Mouse (Mus musculus): Measurements from ENCODE around the gene Tsfm. TPM values are rescaled to one million over a fixed set of nuclear protein-coding genes. Genes with fewer than 3 reads are reported as not detected.
"Not testable (repeated sequence)": the region's sequence is repeated elsewhere in the genome, so short reads cannot be mapped to it uniquely, and the experiment has no call there.

Tsfm gene
- total and polyA plus RNA-seq, 2 experiments from 2014 or later: 49.0 to 62.7 TPM

GRCm38 (mm10) chr10:127076082-127076481 lies 45.4 kb upstream of the Tsfm start:
- WGBS: 32% methylated on average over 4 of the region's 4 CpGs
- H3K9ac ChIP-seq (replicated peaks; ENCODE audit: low read length): no peak overlapping the region
- H3K4me2 ChIP-seq (ENCODE audit: low read depth, low read length): no peak overlapping the region
- no peaks in the 10 kb centered on the region for H3K36me3 ChIP-seq (ENCODE audit: insufficient read depth, low read length)
- H3K4me1 ChIP-seq (ENCODE audit: insufficient read depth, low read length): peaks cover 14% of the 10 kb centered on the region
- no peak overlapping the region for H3K4me3 ChIP-seq (ENCODE audit: low read length)
- no peak overlapping the region for H3K27ac ChIP-seq
- H3K9me3 ChIP-seq (ENCODE audit: low read length): no peaks in the 10 kb centered on the region
- no peaks in the 10 kb centered on the region for H3K27me3 ChIP-seq (ENCODE audit: insufficient read depth, low read length)
- TF ChIP-seq CTCF (IDR thresholded peaks at IDR 0.05; ENCODE audit: low read depth): no peak
- ATAC-seq: no peak
- no peak for DNase-seq (ENCODE audit: low spot score)

DNA sequence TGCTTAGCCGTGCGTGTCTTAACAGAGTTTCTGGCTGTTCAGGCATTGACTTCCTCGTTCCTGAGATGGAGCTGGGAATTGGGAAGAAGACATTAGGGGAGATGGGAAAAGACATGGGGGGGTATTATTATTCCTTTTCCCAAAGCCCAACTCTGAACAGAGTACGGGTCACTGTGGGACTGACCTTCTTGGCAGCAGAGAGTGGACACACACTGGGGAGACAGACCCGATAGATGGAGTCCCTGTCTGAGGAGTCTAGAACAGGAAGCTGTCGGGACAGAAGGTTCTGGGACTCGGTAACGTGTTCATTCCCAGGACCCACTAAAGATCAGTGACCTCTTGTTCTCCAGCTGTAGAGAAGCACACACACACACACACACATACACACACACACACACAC lies 45.0 kb upstream of the Tsfm start:
- Histone ChIP-seq H3K9me3 (ENCODE audit: low read length) (no peaks in the 10 kb centered on the region), H3K9ac (replicated peaks; ENCODE audit: low read length) (no peak overlapping the region), H3K4me3 (ENCODE audit: low read length) (no peak overlapping the region), H3K4me2 (ENCODE audit: low read depth, low read length) (no peak overlapping the region), H3K27ac (no peak overlapping the region), H3K4me1 (ENCODE audit: insufficient read depth, low read length) (peaks cover 12% of the 10 kb centered on the region), H3K27me3 (ENCODE audit: insufficient read depth, low read length) (no peaks in the 10 kb centered on the region), H3K36me3 (ENCODE audit: insufficient read depth, low read length) (no peaks in the 10 kb centered on the region)
- DNase-seq (ENCODE audit: low spot score) (no peak), ATAC-seq (no peak)
- 75% methylated on average over 8 of the region's 8 CpGs for WGBS
- TF ChIP-seq CTCF (IDR thresholded peaks at IDR 0.05; ENCODE audit: low read depth): no peak

- WGBS: 72% methylated on average over 9 of the region's 9 CpGs
- H3K4me3 ChIP-seq (ENCODE audit: low read length): no peak within 1 kb of the TSS
- no peak for TF ChIP-seq CTCF (IDR thresholded peaks at IDR 0.05; ENCODE audit: low read depth)
- DNase-seq (ENCODE audit: low spot score) (no peak), ATAC-seq (no peak)
- no peaks in the 10 kb centered on the region for H3K36me3 ChIP-seq (ENCODE audit: insufficient read depth, low read length)
- no peak within 1 kb of the TSS for H3K9ac ChIP-seq (replicated peaks; ENCODE audit: low read length)
- H3K27ac ChIP-seq: no peak within 1 kb of the TSS
- no peak within 1 kb of the TSS for H3K4me2 ChIP-seq (ENCODE audit: low read depth, low read length)
- H3K4me1 ChIP-seq (ENCODE audit: insufficient read depth, low read length): 0 out of 2 replicates have a peak, but pooled peaks cover 6% of the 10 kb centered on the region
- no peaks in the 10 kb centered on the region for H3K27me3 ChIP-seq (ENCODE audit: insufficient read depth, low read length)
- no peaks in the 10 kb centered on the region for H3K9me3 ChIP-seq (ENCODE audit: low read length)
Measured at GRCm38 (mm10) chr10:127075080-127075479, 44.4 kb upstream of the Tsfm start, which contains the start of gene Agap2. Agap2 (plus strand) TSS chr10:127075284.

DNA sequence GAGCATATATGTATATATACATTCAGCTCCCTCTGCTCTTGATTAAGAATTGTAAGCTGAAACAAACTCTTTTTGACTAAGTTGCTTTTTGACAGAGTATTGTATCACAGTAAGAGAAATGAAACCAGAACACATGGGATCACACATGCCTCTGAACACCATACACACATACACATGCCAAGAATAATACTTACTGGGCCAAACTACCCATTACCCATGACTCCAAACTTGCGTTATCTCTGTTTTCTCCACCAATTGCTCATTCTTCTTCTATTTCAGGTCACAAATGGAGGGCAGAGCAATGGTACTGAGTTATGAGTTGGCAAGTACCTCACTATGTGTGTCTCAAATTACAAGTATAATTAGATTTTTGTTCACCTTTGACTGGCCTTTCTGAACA lies 43.3 kb upstream of the Tsfm start:
- 92% methylated on average over 1 of the region's 1 CpGs for WGBS
- Histone ChIP-seq H3K4me1 (ENCODE audit: insufficient read depth, low read length) (0 out of 2 replicates have a peak, but pooled peaks cover 11% of the 10 kb centered on the region), H3K27me3 (ENCODE audit: insufficient read depth, low read length) (no peaks in the 10 kb centered on the region), H3K27ac (no peak overlapping the region), H3K9me3 (ENCODE audit: low read length) (no peaks in the 10 kb centered on the region), H3K4me2 (ENCODE audit: low read depth, low read length) (no peak overlapping the region), H3K4me3 (ENCODE audit: low read length) (no peak overlapping the region), H3K36me3 (ENCODE audit: insufficient read depth, low read length) (no peaks in the 10 kb centered on the region), H3K9ac (replicated peaks; ENCODE audit: low read length) (no peak overlapping the region)
- TF ChIP-seq CTCF (IDR thresholded peaks at IDR 0.05; ENCODE audit: low read depth): no peak
- no peak for ATAC-seq
- DNase-seq (ENCODE audit: low spot score): no peak

- H3K4me3 ChIP-seq (ENCODE audit: low read length); H3K4me1 ChIP-seq (ENCODE audit: insufficient read depth, low read length); H3K36me3 ChIP-seq (ENCODE audit: insufficient read depth, low read length); H3K4me2 ChIP-seq (ENCODE audit: low read depth, low read length); DNase-seq (ENCODE audit: low spot score); H3K27me3 ChIP-seq (ENCODE audit: insufficient read depth, low read length); ATAC-seq; H3K9me3 ChIP-seq (ENCODE audit: low read length); H3K9ac ChIP-seq (replicated peaks; ENCODE audit: low read length); H3K27ac ChIP-seq: not testable (repeated sequence)
- 67% methylated on average over 2 of the region's 2 CpGs for WGBS
Measured at GRCm38 (mm10) chr10:127072969-127073368, 42.3 kb upstream of the Tsfm start.

GRCm38 (mm10) chr10:127072270-127072669 lies 41.6 kb upstream of the Tsfm start:
- not testable (repeated sequence) for H3K9me3 ChIP-seq (ENCODE audit: low read length); H3K4me2 ChIP-seq (ENCODE audit: low read depth, low read length); H3K4me1 ChIP-seq (ENCODE audit: insufficient read depth, low read length); H3K4me3 ChIP-seq (ENCODE audit: low read length); H3K9ac ChIP-seq (replicated peaks; ENCODE audit: low read length); H3K27me3 ChIP-seq (ENCODE audit: insufficient read depth, low read length); H3K27ac ChIP-seq; H3K36me3 ChIP-seq (ENCODE audit: insufficient read depth, low read length); ATAC-seq; DNase-seq (ENCODE audit: low spot score)
- peak; percentile 27; the same call in 1 of the 2 replicates for TF ChIP-seq CTCF (IDR thresholded peaks at IDR 0.05; ENCODE audit: low read depth)
- 80% methylated on average over 4 of the region's 4 CpGs for WGBS

DNA sequence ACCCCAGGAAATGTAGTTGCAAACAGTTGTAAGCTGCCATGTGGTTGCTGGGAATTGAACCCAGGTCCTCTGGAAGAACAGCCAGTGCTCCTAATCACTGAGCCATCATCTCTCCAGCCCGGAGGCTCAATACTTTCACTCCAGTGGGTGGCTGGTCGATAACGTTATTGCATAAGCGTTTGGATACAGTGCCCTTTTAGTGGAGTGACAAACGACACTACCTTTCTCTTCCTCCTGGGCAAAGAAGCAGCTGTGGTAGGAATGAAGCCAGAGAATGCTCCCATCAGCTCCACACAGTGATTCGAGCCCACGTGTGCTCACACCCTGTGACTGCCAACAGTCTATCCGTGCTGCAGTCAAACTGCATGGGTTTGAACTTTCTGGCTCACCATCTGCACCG lies 40.6 kb upstream of the Tsfm start:
- Histone ChIP-seq H3K4me2 (ENCODE audit: low read depth, low read length) (peak overlapping the region; percentile 96), H3K4me1 (ENCODE audit: insufficient read depth, low read length) (0 out of 2 replicates have a peak, but pooled peaks cover 9% of the 10 kb centered on the region), H3K9ac (replicated peaks; ENCODE audit: low read length) (peak overlapping the region; percentile 66), H3K27me3 (ENCODE audit: insufficient read depth, low read length) (no peaks in the 10 kb centered on the region), H3K9me3 (ENCODE audit: low read length) (no peaks in the 10 kb centered on the region), H3K27ac (peak overlapping the region; percentile 89), H3K4me3 (ENCODE audit: low read length) (peak overlapping the region; percentile 54), H3K36me3 (ENCODE audit: insufficient read depth, low read length) (peaks cover 20% of the 10 kb centered on the region)
- DNase-seq (ENCODE audit: low spot score) (no peak), ATAC-seq (no peak)
- 72% methylated on average over 9 of the region's 9 CpGs for WGBS
- TF ChIP-seq CTCF (IDR thresholded peaks at IDR 0.05; ENCODE audit: low read depth): no peak

Measured in hindbrain, postnatal 0 days (tissue).